Mouse (Mus musculus) thymus, postnatal 0 days (tissue): Measurements from ENCODE around the gene Irgc1. TPM values are rescaled to one million over a fixed set of nuclear protein-coding genes. Genes with fewer than 3 reads are reported as not detected.
"Not testable (repeated sequence)": the region's sequence is repeated elsewhere in the genome, so short reads cannot be mapped to it uniquely, and the experiment has no call there.

Experiments
- DNase-seq: peaks from one replicate; pipeline ENCODE4 v3.0.0-alpha.2; 2015; ENCODE audit warnings: low spot score
- polyA plus RNA-seq: library from polyadenylated mRNA; unstranded; fragments of >200 nt; fragmentation: Nextera tagmentation; extraction: Ambion mirVana; gene quantifications from 2 replicates; pipeline ENCODE4 v1.2.1, GENCODE M21; 2015

Irgc1 gene
- 0.18 and 0.22 TPM in 2 replicates for polyA plus RNA-seq

- peak; percentile 55 for DNase-seq
Observed at GRCm38 (mm10) chr7:24451855-24452311, at the start of gene Irgc1. Gene Irgc1, minus strand, starts transcription at chr7:24452297.

- DNase-seq: no peak
Observed at GRCm38 (mm10) chr7:24501492-24501891, 49.4 kb upstream of the Irgc1 start.

DNA sequence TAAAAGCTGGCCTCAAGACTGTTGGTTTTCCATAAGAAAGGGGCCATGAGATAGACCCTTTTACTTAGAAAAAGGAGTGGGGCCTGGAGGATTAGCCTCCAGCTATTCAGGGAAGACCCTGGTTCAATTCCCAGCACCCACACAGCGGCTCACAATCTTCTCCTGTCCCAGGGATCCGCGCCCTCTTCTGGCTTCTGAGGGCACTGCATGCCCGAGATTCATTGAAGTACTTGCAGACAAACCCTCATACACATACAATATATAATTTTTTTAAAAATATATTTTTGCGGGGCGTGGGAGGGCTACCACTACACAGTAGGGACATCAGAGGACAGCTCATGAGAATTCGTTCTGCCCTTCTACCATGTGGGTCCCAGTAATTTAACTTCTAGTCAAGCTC lies 48.8 kb upstream of the Irgc1 start:
- peak; percentile 41 for DNase-seq

GRCm38 (mm10) chr7:24499856-24500577 lies 47.9 kb upstream of the Irgc1 start:
- DNase-seq: no peak

GRCm38 (mm10) chr7:24488303-24488702 lies 36.2 kb upstream of the Irgc1 start:
- no peak for DNase-seq

DNA sequence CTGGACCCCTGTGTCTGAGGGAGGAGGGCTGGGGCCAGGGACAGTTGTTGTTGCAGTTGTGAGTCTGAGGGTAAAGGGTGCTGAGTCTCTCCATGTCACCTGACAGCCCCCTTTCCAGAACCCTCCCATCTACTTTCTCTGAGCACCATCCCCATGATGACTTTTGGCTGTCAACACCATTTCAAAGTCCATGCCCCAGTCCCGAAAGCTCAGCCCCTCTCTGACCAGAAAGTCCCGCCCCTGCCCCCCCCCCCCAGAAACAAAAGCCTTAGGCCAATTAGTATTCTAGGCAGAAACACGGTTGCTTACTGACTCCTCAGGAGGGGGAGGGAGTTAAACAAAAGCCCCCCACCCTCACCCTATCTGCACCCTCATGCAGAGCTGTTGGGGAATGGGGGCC lies 35.3 kb upstream of the Irgc1 start:
- DNase-seq: no peak

DNA sequence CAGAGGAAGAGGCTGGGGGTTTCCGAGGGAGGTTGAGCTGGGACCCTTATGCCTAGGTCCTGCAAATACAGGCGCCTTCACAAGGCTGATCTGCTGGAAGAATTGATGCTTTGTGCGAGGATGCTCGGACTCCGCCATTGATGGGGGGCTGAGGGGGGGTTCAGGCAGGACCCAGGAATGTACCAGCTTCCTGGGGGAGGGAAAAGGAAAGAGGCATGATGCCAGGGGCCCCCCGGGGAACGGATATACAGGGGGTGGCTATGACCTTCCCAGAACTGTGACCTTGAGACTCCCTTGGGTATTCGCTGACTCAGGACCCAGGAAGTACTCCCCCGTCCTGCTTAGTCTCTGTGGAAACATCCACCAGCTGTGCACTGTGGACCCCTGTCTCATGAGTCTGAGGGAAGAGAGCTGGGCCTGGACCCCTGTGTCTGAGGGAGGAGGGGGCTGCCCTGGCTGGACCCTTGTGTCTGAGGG lies 34.6 kb upstream of the Irgc1 start:
- no peak for DNase-seq

DNA sequence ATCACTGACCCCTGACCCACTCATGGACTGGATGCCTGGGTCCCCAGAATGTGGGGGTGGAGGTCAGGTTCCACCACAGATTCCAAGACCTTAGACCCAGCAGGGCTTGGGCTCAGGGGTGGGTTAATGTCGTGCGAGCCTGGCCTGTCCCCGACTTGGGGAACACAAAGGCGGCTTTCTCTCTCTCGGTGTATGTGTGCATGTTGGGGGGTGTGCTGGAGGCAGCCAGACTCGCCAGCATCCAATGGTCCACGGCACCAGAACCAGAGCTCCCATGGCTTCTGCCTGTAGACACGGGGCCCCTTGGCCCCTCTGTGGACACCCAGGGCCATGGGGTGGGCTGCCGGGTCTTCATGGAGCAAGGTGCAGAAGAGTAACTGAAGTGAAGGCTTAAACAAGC lies 33.4 kb upstream of the Irgc1 start:
- DNase-seq: no peak

DNA sequence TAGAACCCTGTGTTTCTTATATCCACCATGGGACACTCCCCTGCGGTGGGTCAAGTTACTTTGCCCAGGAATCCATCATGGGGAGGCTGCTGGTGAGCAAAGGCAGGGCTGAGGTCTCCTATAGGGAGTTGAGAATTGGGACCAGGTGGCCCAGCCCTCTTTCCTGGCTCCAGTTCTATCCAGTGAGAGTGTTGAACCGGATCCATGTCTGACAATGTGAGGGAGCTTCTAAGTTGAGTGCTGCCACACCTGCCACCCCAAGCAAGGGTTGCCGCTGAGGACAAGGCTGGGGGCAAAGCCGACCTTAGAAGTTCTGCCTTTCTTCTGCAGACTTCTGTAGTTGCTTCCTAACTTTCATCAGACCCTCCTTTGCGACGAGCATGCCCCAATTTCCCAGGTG lies 31.2 kb upstream of the Irgc1 start:
- not testable (repeated sequence) for DNase-seq

DNA sequence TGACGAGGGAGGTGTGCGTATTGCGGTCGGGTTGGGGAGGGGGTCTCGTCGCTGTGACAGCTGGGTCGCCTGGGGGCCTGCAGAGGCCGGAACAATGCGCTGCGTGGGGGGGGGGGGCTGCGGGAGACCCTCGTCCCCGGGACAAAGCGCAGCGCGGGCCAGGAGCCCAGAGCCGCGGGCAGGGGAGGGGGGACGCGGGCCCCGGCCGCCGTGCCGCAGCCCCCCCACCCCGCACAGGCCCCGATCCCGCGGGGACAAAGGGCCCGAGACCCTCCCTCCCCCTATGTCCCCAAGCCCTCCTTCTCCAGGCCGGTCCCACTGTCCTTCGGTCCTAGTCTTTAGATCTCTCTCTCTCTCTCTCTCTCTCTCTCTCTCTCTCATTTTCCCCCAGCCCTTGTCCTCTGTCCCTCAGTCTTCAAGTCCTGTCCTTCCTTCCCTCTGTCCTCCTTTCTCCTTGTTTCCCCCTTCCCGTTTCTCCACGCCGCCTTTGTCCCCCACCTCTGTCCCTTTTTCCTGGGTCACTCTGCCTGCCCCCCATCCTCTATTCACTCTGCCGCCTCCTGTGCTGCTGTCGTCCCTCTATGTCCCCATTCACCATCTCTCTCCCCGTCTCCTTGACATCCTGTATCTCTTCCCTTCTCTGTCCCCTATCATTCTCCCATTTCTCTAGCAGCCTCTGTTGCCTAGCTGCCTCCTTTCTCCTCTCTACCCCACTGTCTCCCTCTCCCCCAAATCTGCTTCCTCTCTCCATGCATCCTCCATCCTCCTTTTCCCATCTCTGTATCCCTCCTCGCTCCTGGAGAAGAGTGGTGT lies 30.3 kb upstream of the Irgc1 start:
- DNase-seq: no peak

GRCm38 (mm10) chr7:24481474-24482207 lies 29.5 kb upstream of the Irgc1 start, which contains the start of gene Cadm4:
Gene Cadm4, plus strand, starts transcription at chr7:24482023.
- peak; percentile 91 for DNase-seq

- DNase-seq: no peak
Observed at GRCm38 (mm10) chr7:24480986-24481473, 28.9 kb upstream of the Irgc1 start.

DNA sequence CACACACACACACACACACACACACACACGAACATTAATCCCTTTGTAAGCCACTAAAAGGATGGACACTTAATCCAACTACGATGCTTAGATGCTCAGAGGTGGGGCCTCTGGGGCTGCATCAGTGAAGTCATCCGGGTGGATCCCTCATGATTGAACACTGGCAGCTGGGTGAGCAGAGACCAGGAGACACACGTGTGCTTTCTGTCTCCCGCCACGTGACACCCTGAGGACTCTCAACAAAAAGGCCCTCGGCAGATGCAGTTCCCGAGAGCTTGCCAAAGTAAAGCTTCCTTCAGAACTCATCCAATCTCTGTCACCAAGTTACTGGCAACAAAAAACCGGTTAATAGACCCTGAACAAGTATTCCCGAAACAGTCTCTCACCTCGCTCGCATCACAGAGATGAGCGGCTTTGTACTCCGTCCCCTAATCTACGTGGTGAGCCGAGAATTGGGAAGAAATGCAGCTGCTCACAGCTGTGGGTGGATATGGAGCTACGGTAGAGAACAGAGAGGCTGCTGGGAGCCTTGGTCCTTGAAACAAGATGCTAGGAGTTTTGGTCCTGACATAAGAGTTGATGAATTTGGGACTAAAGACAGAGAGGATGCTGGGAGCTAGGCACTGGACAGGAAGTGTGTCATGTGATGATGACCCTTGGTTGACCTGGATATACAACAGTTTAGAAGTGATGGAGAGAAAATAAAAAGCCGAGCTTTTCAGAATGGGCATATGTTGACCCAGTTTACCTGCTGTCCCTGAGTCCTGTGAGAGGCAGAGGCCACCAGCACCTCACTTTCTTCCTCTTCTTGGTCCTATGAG lies 28.2 kb upstream of the Irgc1 start:
- DNase-seq: no peak

DNA sequence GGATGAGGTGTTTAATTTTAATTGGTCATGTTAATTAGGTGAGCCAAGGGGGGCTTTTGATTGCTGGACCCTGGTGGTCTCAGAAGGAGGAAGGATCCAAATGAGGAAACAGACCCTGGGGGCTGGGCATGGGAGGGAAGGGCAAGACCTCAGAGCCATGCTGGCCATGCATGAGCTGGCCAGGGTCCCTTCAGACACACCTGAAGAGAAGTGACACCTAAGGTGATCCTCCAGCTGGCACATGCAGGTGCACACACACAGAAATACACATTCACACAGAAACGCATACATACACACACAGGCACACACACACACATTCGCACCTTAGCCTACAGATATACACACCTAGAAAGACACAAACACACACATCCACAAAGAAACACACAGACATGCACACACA lies 27.6 kb upstream of the Irgc1 start:
- DNase-seq: no peak

DNA sequence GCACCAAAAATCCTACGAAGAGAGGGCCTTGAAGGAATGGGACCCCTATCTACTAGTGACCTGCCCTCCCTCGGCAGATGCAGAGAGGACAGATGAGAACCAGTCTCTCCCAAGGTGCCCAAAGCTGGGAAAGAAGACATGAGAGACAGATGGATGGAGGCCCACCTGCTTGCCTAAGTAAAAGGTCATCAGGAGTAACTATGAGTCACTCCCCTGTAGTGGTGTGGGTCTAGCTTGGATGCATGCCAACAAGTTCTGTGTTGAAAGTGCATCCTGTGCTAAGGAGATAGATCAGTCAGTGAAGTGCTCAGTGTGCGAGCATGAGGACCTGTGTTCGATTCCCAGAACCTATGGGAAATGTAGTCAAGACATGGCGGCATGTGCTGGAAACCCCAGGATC lies 26.8 kb upstream of the Irgc1 start:
- no peak for DNase-seq

DNA sequence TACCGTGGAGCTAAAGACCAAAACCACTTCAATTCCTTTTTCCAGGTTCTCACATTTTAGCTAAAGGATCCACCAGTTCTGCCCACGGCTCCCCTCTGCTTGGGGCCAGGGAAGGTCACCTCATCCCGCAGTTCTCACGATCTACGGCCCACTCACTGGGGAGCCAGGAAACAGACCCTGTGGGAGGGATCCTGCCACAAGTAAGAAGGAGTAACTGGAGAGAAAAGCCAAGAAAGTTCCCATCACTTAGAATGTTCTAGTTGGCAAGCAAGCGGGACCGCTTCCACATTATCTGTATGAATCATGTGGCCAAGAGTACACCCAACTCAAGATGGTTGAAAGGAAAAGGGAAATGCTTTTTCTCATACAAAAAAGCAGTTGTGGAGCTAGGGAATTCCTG lies 24.8 kb upstream of the Irgc1 start:
- DNase-seq: no peak

- no peak for DNase-seq
Observed at GRCm38 (mm10) chr7:24476338-24476737, 24.2 kb upstream of the Irgc1 start.

- no peak for DNase-seq
Observed at GRCm38 (mm10) chr7:24474811-24475506, 22.9 kb upstream of the Irgc1 start.

DNA sequence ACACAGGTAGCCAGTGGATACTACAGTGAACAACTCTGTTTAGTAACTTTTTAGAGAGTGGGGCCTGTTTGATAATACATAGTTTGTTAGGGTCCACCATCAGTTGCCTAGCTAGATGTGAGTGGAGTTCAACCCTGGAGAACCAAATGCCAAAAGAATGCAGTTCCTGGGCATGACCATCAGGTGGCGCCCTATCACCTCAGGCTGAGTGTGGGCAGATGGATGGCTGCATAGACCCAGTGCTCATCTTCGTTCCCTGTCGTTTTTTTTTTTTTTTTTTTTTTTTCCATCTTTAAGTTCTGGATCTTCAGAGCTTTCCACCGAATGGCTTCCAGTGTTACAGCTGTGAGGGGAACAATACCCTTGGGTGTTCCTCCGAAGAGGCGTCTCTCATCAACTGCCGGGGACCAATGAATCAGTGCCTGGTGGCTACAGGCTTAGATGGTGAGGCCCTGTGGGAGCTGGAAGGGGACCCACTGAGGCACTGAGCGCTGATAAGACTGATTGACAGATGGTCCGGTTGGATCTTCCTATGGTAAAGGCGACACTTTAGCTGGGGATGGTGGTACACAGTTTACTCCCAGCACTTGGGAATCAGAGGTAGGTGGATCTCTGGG lies 21.9 kb upstream of the Irgc1 start:
- DNase-seq: peak; percentile 58

- peak; percentile 60 for DNase-seq
Observed at GRCm38 (mm10) chr7:24472937-24473336, 20.8 kb upstream of the Irgc1 start.
